Mouse (Mus musculus): ENCODE data around the gene Dnali1. TPM values are rescaled to one million over a fixed set of nuclear protein-coding genes. Genes with fewer than 3 reads are reported as not detected.
A peak's percentile ranks its signal among the peaks of the same experiment; 100 is the strongest.

Dnali1 gene
- polyA plus RNA-seq, 1 experiment, result not detected

GRCm38 (mm10) chr4:125084403-125085345 lies 19.2 kb upstream of the Dnali1 start, which contains the start of gene Meaf6:
Meaf6 (plus strand) TSS chr4:125085134.
- TF ChIP-seq GATA1 (IDR thresholded peaks at IDR 0.05; ENCODE audit: borderline replicate concordance, low read length), result no peak
- no peak; the same call in 1 of the 2 replicates for TF ChIP-seq FLI1 (IDR thresholded peaks at IDR 0.05; ENCODE audit: low read length)
- Histone ChIP-seq H3K4me3 (replicated peaks) (peak within 1 kb of the TSS; percentile 98), H3K27me3 (replicated peaks) (no peaks in the 10 kb centered on the region), H3K9me3 (peaks cover 3% of the 10 kb centered on the region), H3K4me1 (peaks cover 23% of the 10 kb centered on the region), H3K36me3 (replicated peaks; ENCODE audit: low read length) (peaks cover 36% of the 10 kb centered on the region)

- no peak for TF ChIP-seq FLI1 (IDR thresholded peaks at IDR 0.05; ENCODE audit: low read length)
- TF ChIP-seq GATA1 (IDR thresholded peaks at IDR 0.05; ENCODE audit: borderline replicate concordance, low read length), result no peak
- H3K36me3 ChIP-seq (replicated peaks; ENCODE audit: low read length), result peaks cover 49% of the 10 kb centered on the region
- no peaks in the 10 kb centered on the region for H3K27me3 ChIP-seq (replicated peaks)
- H3K4me1 ChIP-seq, result peaks cover 6% of the 10 kb centered on the region
- H3K9me3 ChIP-seq, result peaks cover 3% of the 10 kb centered on the region
- no peak overlapping the region for H3K4me3 ChIP-seq (replicated peaks)
Measured at GRCm38 (mm10) chr4:125078698-125079097, 13.2 kb upstream of the Dnali1 start.

GRCm38 (mm10) chr4:125077700-125078099 lies 12.2 kb upstream of the Dnali1 start:
- Histone ChIP-seq H3K4me1 (no peaks in the 10 kb centered on the region), H3K9me3 (peaks cover 3% of the 10 kb centered on the region), H3K27me3 (replicated peaks) (no peaks in the 10 kb centered on the region), H3K4me3 (replicated peaks) (no peak overlapping the region), H3K36me3 (replicated peaks; ENCODE audit: low read length) (peaks cover 59% of the 10 kb centered on the region)
- TF ChIP-seq GATA1 (IDR thresholded peaks at IDR 0.05; ENCODE audit: borderline replicate concordance, low read length), result no peak
- no peak for TF ChIP-seq FLI1 (IDR thresholded peaks at IDR 0.05; ENCODE audit: low read length)

- Histone ChIP-seq H3K36me3 (replicated peaks; ENCODE audit: low read length) (peaks cover 41% of the 10 kb centered on the region), H3K9me3 (no peaks in the 10 kb centered on the region), H3K27me3 (replicated peaks) (no peaks in the 10 kb centered on the region), H3K4me1 (peaks cover 45% of the 10 kb centered on the region), H3K4me3 (replicated peaks) (peak within 1 kb of the TSS; percentile 97)
- TF ChIP-seq GATA1 (IDR thresholded peaks at IDR 0.05; ENCODE audit: borderline replicate concordance, low read length), result no peak
- TF ChIP-seq FLI1 (IDR thresholded peaks at IDR 0.05; ENCODE audit: low read length), result peak; percentile 42; the same call in 1 of the 2 replicates
Measured at GRCm38 (mm10) chr4:125066490-125067370, 1.2 kb upstream of the Dnali1 start, which contains the start of gene Snip1. Snip1 (plus strand) TSS chr4:125066672.

DNA sequence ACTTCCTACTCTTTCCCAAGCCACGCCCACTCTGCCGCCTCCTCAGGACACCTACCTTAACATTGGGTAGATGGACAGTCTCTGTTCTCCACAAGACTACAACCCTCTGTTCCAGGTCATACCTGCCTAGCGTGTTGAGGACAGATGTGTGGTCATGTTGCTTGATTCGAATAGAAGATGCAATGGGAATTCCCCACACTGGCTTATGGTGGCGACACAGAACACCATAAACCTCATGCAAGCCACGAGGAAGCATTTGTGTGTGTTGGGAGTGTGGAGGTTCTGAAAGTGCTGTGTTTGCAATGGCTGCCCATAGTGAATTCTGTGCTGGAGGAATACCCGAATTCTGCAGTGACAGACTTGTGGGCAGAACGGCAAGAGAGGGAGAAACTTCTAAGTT lies 1.7 kb downstream of the Dnali1 start:
- Histone ChIP-seq H3K9me3 (no peaks in the 10 kb centered on the region), H3K4me3 (replicated peaks) (no peak overlapping the region), H3K4me1 (peaks cover 53% of the 10 kb centered on the region), H3K36me3 (replicated peaks; ENCODE audit: low read length) (peaks cover 12% of the 10 kb centered on the region), H3K27me3 (replicated peaks) (no peaks in the 10 kb centered on the region)
- TF ChIP-seq GATA1 (IDR thresholded peaks at IDR 0.05; ENCODE audit: borderline replicate concordance, low read length), result no peak
- no peak for TF ChIP-seq FLI1 (IDR thresholded peaks at IDR 0.05; ENCODE audit: low read length)

GRCm38 (mm10) chr4:125059025-125059424 lies 6.5 kb downstream of the Dnali1 start:
- Histone ChIP-seq H3K9me3 (no peaks in the 10 kb centered on the region), H3K4me1 (peaks cover 48% of the 10 kb centered on the region), H3K36me3 (replicated peaks; ENCODE audit: low read length) (peaks cover 26% of the 10 kb centered on the region), H3K4me3 (replicated peaks) (peak overlapping the region; percentile 5), H3K27me3 (replicated peaks) (no peaks in the 10 kb centered on the region)
- no peak for TF ChIP-seq FLI1 (IDR thresholded peaks at IDR 0.05; ENCODE audit: low read length)
- no peak for TF ChIP-seq GATA1 (IDR thresholded peaks at IDR 0.05; ENCODE audit: borderline replicate concordance, low read length)

- Histone ChIP-seq H3K36me3 (replicated peaks; ENCODE audit: low read length) (peaks cover 36% of the 10 kb centered on the region), H3K4me1 (peaks cover 39% of the 10 kb centered on the region), H3K9me3 (no peaks in the 10 kb centered on the region), H3K4me3 (replicated peaks) (peak overlapping the region; percentile 33), H3K27me3 (replicated peaks) (no peaks in the 10 kb centered on the region)
- TF ChIP-seq FLI1 (IDR thresholded peaks at IDR 0.05; ENCODE audit: low read length) (no peak), GATA1 (IDR thresholded peaks at IDR 0.05; ENCODE audit: borderline replicate concordance, low read length) (no peak)
Measured at GRCm38 (mm10) chr4:125058033-125058432, 7.5 kb downstream of the Dnali1 start.

DNA sequence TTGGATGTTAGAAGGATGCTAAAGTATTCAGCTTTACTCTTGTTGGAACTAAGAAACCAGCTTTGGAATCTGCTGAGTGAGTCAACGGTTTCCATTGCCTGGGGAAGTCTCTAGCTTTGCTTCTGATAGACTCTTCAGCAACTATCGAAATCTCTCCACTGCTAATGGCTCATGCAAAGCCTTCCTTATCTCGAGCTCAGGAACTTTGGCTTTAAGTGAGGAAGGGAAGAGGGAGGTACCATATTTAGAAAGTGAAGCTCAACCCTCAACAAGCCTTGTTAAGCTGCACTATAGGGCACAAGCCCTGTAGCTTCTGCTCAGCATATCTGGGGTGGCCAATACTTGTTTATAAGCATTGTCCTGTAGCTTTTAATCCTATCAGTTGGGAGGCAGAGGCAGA lies 8.2 kb downstream of the Dnali1 start:
- Histone ChIP-seq H3K4me1 (peaks cover 39% of the 10 kb centered on the region), H3K27me3 (replicated peaks) (no peaks in the 10 kb centered on the region), H3K4me3 (replicated peaks) (peak overlapping the region; percentile 50), H3K36me3 (replicated peaks; ENCODE audit: low read length) (peaks cover 43% of the 10 kb centered on the region), H3K9me3 (no peaks in the 10 kb centered on the region)
- TF ChIP-seq FLI1 (IDR thresholded peaks at IDR 0.05; ENCODE audit: low read length) (no peak), GATA1 (IDR thresholded peaks at IDR 0.05; ENCODE audit: borderline replicate concordance, low read length) (no peak)

DNA sequence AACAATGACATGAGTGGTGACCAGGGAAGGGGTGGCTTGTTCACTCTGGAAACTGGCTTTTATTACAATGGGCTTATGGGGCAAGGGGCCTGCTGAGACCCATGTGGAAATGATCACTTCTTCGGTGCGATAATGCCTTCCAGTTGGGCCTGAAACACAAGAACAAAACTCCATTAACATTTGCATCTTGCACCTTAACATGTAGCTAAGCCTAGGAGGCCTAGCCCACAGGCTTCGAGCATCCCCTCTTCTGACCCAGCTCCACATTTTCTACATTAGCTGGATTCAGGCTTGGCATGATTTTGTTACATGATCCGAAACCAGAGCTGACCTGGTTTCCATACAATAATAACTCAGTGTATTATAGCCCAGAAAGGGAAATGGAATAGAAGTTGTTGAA lies 9.0 kb downstream of the Dnali1 start:
- H3K4me1 ChIP-seq, result peaks cover 39% of the 10 kb centered on the region
- H3K36me3 ChIP-seq (replicated peaks; ENCODE audit: low read length), result peaks cover 49% of the 10 kb centered on the region
- H3K9me3 ChIP-seq, result no peaks in the 10 kb centered on the region
- no peaks in the 10 kb centered on the region for H3K27me3 ChIP-seq (replicated peaks)
- H3K4me3 ChIP-seq (replicated peaks), result no peak overlapping the region
- no peak for TF ChIP-seq FLI1 (IDR thresholded peaks at IDR 0.05; ENCODE audit: low read length)
